Mouse (Mus musculus): Measurements from ENCODE around the gene 1700001P01Rik.
"Not testable (repeated sequence)": the region's sequence is repeated elsewhere in the genome, so short reads cannot be mapped to it uniquely, and the experiment has no call there.

1700001P01Rik gene

GRCm38 (mm10) chr11:97797369-97798082 is 21.8 kb upstream of the 1700001P01Rik start:
- no peak for DNase-seq (ENCODE audit: inconsistent age in 2 of 2, low spot score in 1 of 2)

DNA sequence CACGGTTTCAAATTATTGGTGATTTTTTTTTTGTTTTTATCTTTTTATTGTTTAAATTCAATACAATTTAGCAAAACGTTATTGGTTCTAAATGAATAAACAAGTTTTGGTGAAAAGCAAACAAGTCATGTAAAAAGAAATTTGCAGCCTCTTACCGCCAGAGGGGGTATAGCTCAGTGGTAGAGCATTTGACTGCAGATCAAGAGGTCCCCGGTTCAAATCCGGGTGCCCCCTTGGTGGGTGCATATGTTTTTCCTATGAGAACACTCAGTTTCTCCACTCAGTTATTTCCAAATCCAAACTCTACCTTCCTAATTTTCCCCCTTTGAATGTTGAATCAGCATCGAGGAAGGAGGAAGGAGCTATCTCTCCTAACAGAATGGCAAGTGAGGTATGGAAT is 21.2 kb upstream of the 1700001P01Rik start:
- peak; percentile 82 to 96 for DNase-seq (ENCODE audit: inconsistent age in 2 of 2, low spot score in 1 of 2)

GRCm38 (mm10) chr11:97793165-97793564 is 17.4 kb upstream of the 1700001P01Rik start:
- peak in 1 of 2 experiments; percentile 91 for DNase-seq (ENCODE audit: inconsistent age in 2 of 2, low spot score in 1 of 2)

DNA sequence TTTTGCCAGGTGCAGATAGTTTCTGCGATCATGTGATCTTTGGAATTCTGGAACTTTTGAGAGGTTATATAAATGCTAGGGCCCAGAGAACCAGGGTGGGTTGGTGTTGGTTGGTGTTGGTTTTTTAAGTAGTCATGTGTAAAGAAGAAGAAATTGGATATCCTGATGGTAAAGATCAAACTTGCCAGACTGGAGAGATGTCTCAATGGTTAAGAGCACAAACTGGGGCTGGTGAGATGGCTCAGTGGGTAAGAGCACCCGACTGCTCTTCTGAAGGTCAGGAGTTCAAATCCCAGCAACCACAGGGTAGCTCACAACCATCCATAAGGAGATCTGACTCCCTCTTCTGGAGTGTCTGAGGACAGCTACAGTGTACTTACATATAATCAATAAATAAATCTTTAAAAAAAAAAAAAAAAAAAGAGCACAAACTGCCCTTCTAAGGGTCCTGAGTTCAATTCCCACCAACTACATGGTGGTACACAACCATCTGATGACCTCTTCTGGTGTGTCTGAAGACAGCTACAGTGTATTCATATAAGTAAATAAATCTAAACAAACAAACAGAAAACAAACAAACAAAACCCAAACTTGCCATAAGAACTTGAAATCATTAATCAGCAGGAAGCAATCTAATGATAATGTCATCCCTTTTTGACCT is 15.2 kb upstream of the 1700001P01Rik start:
- DNase-seq (ENCODE audit: inconsistent age in 2 of 2, low spot score in 1 of 2), result not testable (repeated sequence)

DNA sequence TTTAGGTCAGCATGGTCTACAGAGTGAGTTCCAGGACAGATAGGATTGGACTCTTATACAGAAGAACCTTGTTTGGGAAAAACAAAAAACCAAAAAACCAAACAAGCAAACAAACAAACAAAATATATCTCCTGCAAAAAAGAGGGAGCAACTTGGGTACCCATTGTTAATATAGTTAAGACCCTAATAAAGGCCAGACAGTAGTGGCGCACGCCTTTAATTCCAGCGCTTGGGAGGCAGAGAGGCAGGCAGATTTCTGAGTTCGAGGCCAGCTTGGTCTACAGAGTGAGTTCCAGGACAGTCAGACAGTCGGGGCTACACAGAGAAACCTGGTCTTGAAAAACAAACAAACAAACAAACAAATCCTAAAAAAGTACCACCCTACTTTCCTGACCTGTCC is 14.0 kb upstream of the 1700001P01Rik start:
- no peak for DNase-seq (ENCODE audit: inconsistent age in 2 of 2, low spot score in 1 of 2)

DNA sequence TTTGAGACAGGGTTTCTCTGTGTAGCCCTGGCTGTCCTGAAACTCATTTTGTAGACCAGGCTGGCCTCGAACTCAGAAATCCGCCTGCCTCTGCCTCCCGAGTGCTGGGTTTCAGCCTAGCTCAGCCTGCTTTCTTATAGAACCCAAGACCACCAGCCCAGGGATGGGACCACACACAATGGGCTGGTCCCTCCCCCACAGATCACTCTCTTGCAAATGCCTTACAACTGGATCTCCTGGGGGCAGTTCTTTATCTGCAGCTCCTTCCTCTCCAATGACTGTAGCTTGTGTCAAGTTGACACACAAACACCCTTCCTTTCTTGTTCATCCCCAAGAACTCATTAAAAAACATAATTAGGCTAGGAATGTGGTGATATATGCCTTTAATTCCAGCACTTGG is 12.2 kb upstream of the 1700001P01Rik start:
- DNase-seq (ENCODE audit: inconsistent age in 2 of 2, low spot score in 1 of 2), result no peak

GRCm38 (mm10) chr11:97782564-97782895 is 6.8 kb upstream of the 1700001P01Rik start:
- DNase-seq (ENCODE audit: inconsistent age in 2 of 2, low spot score in 1 of 2), result no peak

- DNase-seq (ENCODE audit: inconsistent age in 2 of 2, low spot score in 1 of 2), result peak; percentile 98 to 100
Measured at GRCm38 (mm10) chr11:97781832-97782563, 6.3 kb upstream of the 1700001P01Rik start, which contains the start of gene Rpl23. Rpl23 (minus strand) TSS chr11:97782437.

- DNase-seq (ENCODE audit: inconsistent age in 2 of 2, low spot score in 1 of 2), result no peak
Measured at GRCm38 (mm10) chr11:97781478-97781831, 5.7 kb upstream of the 1700001P01Rik start.

DNA sequence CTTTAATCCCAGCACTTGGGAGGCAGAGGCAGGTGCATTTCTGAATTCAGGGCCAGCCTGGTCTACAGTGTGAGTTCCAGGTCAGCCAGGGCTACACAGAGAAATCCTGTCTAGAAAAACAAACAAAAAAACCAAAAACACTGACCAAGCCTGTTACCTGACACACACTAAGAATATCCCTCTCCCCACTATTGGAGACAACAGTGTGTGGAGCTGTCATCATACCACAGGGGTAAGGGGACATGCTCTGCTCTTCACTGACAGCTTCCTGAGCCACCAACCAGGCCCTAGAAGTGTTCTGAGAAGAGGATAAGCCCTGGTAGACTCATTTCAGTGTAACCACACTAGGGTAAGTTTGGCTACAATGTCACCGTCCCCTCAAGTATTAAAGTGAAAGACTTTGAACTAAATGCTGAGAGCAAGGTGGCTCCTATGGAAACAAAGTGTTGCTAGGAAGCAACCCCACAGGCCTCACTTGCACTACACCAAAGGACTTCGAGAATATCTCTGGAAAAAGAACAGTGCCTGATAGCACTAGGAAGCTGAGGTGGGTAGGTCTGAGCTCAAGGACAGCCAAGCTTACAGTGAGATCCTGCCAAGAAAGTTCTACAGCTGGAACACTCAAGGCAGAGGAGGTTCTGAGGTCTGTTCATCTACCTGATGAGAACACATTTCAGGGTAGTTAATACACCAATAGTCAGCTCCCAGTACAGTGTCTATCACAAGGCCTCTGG is 4.4 kb upstream of the 1700001P01Rik start:
- DNase-seq (ENCODE audit: inconsistent age in 2 of 2, low spot score in 1 of 2), result peak in 1 of 2 experiments; percentile 41

DNA sequence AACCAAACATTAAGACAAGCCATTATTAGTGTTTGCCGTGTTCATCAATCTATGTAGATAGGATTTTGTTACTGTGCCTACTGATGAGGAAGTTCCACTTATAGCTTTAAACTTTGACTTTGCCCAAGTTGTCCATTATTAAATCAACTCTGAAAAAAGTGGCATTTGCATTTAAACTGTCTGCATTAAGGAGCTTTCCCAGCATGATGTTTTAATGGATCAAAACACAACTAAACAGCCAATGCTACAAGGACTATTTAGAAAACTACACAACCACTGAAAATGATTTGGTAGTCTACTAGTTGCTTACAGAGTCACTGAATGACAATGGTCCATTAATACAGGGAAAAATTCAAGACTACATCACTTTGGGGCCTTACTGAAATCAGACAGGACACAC is 3.2 kb upstream of the 1700001P01Rik start:
- DNase-seq (ENCODE audit: inconsistent age in 2 of 2, low spot score in 1 of 2), result no peak

DNA sequence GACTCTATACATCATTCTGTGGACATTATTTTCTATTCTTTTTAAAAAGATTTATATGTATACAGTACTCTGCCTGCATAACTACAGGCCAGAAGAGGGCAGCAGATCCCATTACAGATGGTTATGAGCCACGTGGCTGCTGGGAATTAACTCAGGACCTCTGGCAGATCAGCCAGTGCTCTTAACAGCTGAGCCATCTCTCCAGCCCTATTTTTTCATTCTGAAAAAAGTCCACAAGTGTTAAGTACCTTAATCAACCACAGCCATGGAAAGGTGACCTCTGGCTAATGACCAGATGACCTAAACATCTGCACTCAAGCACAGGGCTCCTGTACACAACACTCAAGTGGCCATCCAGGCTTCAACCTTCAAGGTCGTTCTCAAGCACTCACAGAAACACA is 1.4 kb upstream of the 1700001P01Rik start:
- DNase-seq (ENCODE audit: inconsistent age in 2 of 2, low spot score in 1 of 2), result peak in 1 of 2 experiments; percentile 64

DNA sequence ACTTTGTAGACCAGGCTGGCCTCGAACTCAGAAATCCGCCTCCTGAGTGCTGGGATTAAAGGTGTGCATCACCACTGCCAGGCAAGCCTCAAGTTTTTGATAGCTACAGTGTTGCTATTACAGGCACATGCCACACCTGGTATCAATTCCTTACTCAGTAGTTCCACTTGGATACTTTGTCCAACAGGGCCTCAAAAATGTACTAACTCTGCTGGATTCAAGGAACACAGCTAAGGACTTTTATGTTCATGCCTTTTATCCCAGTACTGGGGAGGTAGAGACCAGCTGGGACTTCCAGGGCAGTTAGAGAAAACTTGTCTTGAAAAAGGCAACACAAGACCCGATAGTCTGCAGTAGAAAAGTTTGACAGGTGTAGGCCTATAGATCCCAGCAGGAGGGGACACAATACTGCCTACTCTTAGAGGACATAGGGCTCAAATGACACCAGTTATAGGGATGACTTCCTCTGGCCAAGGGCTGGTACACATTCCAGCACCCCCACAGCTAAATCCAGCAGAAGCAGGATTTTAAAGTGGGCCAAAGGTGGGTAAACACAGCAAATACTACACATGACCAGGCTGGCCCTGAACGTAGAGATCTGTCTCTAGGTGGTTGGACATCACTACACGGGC is 895 bp upstream of the 1700001P01Rik start:
- DNase-seq (ENCODE audit: inconsistent age in 2 of 2, low spot score in 1 of 2), result no peak

DNA sequence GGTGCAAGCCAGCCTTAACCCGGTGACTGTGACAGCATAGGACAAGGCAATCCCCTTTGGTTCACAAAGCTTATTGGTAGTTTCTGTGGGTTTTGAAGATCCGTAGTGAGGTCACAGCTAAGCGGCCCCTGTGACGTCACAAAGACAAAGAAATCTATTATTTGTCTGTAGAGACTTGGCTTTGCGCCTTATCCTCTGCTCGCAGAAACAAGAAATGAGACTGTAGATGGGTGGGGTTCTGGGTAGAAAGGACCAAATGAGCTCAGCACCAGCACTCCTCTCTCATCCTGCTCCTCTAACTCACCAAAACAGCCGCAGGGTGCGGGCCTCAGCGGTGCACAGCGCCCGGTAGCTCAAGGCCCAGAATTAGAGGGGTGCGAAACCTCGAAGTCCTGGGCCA is 532 bp downstream of the 1700001P01Rik start:
- no peak for DNase-seq (ENCODE audit: inconsistent age in 2 of 2, low spot score in 1 of 2)

GRCm38 (mm10) chr11:97771410-97771809 is 4.3 kb downstream of the 1700001P01Rik start:
- peak in 1 of 2 experiments; percentile 17 for DNase-seq (ENCODE audit: inconsistent age in 2 of 2, low spot score in 1 of 2)

GRCm38 (mm10) chr11:97769704-97770103 is 6.0 kb downstream of the 1700001P01Rik start:
- DNase-seq (ENCODE audit: inconsistent age in 2 of 2, low spot score in 1 of 2), result peak; percentile 27 to 72

DNA sequence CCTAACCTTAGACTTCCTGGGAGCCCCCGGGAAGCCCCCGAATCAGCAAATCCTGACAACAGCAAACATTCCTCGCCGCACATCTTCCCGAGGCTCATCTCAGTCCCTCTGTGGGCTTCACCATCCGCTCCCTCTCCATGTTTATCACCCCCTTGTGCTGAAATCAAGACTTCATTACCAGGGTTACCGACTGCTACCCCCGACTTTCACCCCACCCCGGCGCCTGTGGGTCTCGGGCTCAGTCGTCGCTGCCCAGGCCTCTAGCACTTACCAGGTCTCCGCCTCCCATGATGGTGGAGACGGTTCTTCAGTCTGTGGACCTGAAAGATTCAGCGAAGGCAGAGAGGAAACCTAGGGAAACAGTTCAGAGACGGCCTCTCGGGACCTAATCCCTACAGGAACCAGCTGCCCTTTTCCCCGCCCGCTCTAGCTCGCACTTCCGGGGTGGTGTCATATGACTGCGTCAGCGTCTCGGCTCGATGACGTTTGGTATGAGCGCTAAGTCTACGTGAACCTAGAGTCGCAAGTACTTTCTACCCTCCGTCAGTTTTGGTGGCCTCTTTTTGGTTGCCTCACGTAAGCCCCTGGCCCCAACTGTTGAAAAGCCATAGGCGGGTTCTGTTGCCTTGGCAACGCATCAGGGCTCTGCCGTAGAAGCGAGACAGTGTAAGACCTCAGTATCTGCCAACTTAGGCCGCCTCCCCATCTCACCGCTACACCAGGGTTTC is 9.4 kb downstream of the 1700001P01Rik start, which contains the start of gene Cwc25:
TSS of gene Cwc25 (minus strand) at position 403 of the 728 bp plus-strand sequence.
- peak; percentile 95 to 99 for DNase-seq (ENCODE audit: inconsistent age in 2 of 2, low spot score in 1 of 2)

DNA sequence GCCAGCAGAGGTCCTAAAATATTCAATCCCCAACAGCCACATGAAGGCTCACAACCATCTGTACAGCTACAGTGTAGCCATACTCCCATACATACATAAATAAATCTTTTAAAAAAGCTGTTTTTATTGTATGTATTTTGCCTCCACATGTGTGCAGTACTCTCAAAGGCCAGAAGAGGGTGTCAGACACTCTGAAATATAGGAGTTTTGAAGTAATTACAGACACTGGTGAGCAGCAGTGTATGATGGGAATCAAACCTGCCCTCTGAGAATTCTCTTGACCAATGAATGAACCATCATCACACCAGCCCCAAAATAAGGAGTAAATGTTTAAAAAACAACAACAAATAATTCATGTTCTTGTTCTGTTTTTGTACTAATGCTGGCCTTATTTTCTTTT is 14.1 kb downstream of the 1700001P01Rik start:
- no peak for DNase-seq (ENCODE audit: inconsistent age in 2 of 2, low spot score in 1 of 2)

DNA sequence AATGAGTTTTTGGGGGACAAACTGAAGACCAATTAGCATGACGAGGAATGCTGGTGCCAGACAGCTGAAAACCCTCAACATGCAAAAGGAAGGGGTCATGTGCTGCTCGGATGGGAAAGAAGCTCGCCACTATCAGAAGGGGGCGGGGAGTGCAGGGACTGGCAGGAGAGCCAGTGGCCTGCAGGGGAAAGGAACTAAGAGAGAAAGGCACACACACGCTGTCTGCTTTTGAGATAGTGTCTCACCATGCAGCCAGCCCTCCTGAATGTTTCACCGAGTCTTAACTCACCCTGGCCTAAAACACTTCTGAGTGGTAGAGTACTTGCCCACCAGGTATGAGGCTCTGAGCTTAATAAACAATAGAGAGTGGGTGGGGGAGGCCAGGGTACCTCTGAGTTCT is 16.8 kb downstream of the 1700001P01Rik start:
- no peak for DNase-seq (ENCODE audit: inconsistent age in 2 of 2, low spot score in 1 of 2)

- no peak for DNase-seq (ENCODE audit: inconsistent age in 2 of 2, low spot score in 1 of 2)
Measured at GRCm38 (mm10) chr11:97758125-97758524, 17.6 kb downstream of the 1700001P01Rik start.

All from adrenal gland, adult (tissue).